Mouse (Mus musculus) heart, postnatal 10 days (tissue): Measurements from ENCODE around the gene Ociad2. TPM values are rescaled to one million over a fixed set of nuclear protein-coding genes. Genes with fewer than 3 reads are reported as not detected.

ENCODE experiments used
- total RNA-seq, 2 experiments: library from RNA; stranded (reverse); gene quantifications; 2 replicates each; pipeline ENCODE4 v1.2.3; 2021

Gene Ociad2
- total RNA-seq, 2 experiments from 2014 or later, result 8.5 to 9.6 TPM

Other genes starting within 250 kb of the Ociad2 start
- gene Fryl, start 84.4 kb downstream of the Ociad2 start, total RNA-seq, result 10 to 100 TPM; 47.4 to 51.3 TPM
- gene Ociad1, start 48.2 kb downstream of the Ociad2 start, total RNA-seq, result 100 to 1,000 TPM; 264 TPM
- not detected for gene Cwh43, start 65.0 kb upstream of the Ociad2 start, total RNA-seq
- gene Dcun1d4, start 140.0 kb upstream of the Ociad2 start, total RNA-seq, result 10 to 100 TPM; 16.6 to 19.7 TPM